Mouse (Mus musculus): ENCODE data around the gene Rpp40.

The Rpp40 gene

GRCm38 (mm10) chr13:35848694-35849093, 57.5 kb downstream of the Rpp40 start:
- no peak for DNase-seq

GRCm38 (mm10) chr13:35845306-35845705, 60.9 kb downstream of the Rpp40 start:
- no peak for DNase-seq
